Mouse (Mus musculus) G1E (cell line): Measurements from ENCODE around the gene Ttll11.

Experiments
- CTCF ChIP-seq: IDR thresholded peaks from 2 replicates; pipeline ENCODE4 v1.5.1; 2012; ENCODE audit warnings: low read depth, low read length, inconsistent platforms, mixed read lengths
- GATA1 ChIP-seq: IDR thresholded peaks from 2 replicates; pipeline ENCODE4 v1.6.1; 2012; ENCODE audit warnings: borderline replicate concordance, low read length, inconsistent platforms, mixed read lengths

GRCm38 (mm10) chr2:35996753-35997152 lies 17.0 kb upstream of the Ttll11 start:
- no peak for TF ChIP-seq CTCF
- no peak for TF ChIP-seq GATA1
